Mouse (Mus musculus): ENCODE measurements around the gene Ccng2.

The Ccng2 gene

GRCm38 (mm10) chr5:93263396-93264075 is 3.5 kb upstream of the Ccng2 start:
- no peak for DNase-seq (ENCODE audit: low spot score)

- no peak for DNase-seq (ENCODE audit: low spot score)
These were observed 2.8 kb upstream of the Ccng2 start for GRCm38 (mm10) chr5:93264136-93264700.

GRCm38 (mm10) chr5:93265164-93265800 is 1.8 kb upstream of the Ccng2 start:
- DNase-seq (ENCODE audit: low spot score) = no peak

GRCm38 (mm10) chr5:93265801-93266580 is 1.1 kb upstream of the Ccng2 start:
- no peak for DNase-seq (ENCODE audit: low spot score)

- DNase-seq (ENCODE audit: low spot score) = no peak
These were observed 972 bp downstream of the Ccng2 start for GRCm38 (mm10) chr5:93267851-93268606.

- DNase-seq (ENCODE audit: low spot score) = no peak
These were observed 3.0 kb downstream of the Ccng2 start for GRCm38 (mm10) chr5:93270095-93270494.

GRCm38 (mm10) chr5:93270721-93271120 is 3.7 kb downstream of the Ccng2 start:
- DNase-seq (ENCODE audit: low spot score) = no peak

GRCm38 (mm10) chr5:93282446-93283107 is 15.5 kb downstream of the Ccng2 start:
- DNase-seq (ENCODE audit: low spot score) = no peak

- no peak for DNase-seq (ENCODE audit: low spot score)
These were observed 16.1 kb downstream of the Ccng2 start for GRCm38 (mm10) chr5:93283109-93283508.

GRCm38 (mm10) chr5:93288553-93288952 is 21.5 kb downstream of the Ccng2 start:
- no peak for DNase-seq (ENCODE audit: low spot score)

- DNase-seq (ENCODE audit: low spot score) = no peak
These were observed 23.2 kb downstream of the Ccng2 start for GRCm38 (mm10) chr5:93290282-93290681.

- DNase-seq (ENCODE audit: low spot score) = no peak
These were observed 29.3 kb downstream of the Ccng2 start for GRCm38 (mm10) chr5:93296341-93296746.

GRCm38 (mm10) chr5:93296754-93297153 is 29.7 kb downstream of the Ccng2 start:
- DNase-seq (ENCODE audit: low spot score) = no peak

- DNase-seq (ENCODE audit: low spot score) = no peak
These were observed 30.3 kb downstream of the Ccng2 start for GRCm38 (mm10) chr5:93297311-93297710.

GRCm38 (mm10) chr5:93305126-93305830 is 38.2 kb downstream of the Ccng2 start:
- DNase-seq (ENCODE audit: low spot score) = no peak

- DNase-seq (ENCODE audit: low spot score) = no peak
These were observed 41.9 kb downstream of the Ccng2 start for GRCm38 (mm10) chr5:93308909-93309308.

- DNase-seq (ENCODE audit: low spot score) = peak; percentile 9
These were observed 56.4 kb downstream of the Ccng2 start for GRCm38 (mm10) chr5:93323320-93324001.

All from layer of hippocampus, adult 9-10 months (tissue).